Mouse (Mus musculus): ENCODE results near the gene Ssbp2. TPM values are rescaled to one million over a fixed set of nuclear protein-coding genes. Genes with fewer than 3 reads are reported as not detected.

Gene Ssbp2
- polyA plus RNA-seq, 1 experiment from 2014 or later, result 97.9 TPM

DNA sequence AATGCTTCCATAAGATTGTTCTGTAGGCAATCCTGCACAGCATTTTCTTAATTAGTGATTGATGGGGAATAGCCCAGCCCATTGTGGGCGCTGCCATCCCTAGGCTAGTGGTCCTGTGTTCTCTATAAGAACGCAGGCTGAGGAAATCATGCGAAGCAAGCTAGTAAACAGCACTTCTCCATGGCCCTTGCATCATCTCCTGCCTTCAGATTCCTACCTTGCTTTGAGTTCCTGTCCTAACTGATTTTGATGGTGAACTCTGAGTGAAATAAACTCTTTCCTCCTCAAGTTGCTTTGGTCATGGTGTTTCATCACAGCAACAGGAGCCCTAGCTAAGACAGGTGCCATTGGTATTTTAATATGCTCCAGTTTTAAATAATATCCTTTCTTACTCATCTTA, 41.7 kb downstream of the Ssbp2 start:
- Histone ChIP-seq H3K27ac (no peak overlapping the region), H3K27me3 (no peaks in the 10 kb centered on the region), H3K4me2 (no peak overlapping the region), H3K9me3 (no peaks in the 10 kb centered on the region), H3K4me1 (no peaks in the 10 kb centered on the region), H3K36me3 (no peaks in the 10 kb centered on the region), H3K9ac (no peak overlapping the region), H3K4me3 (no peak overlapping the region)
- WGBS, result 96% methylated on average over 3 of the region's 3 CpGs
- no peak for ATAC-seq (ENCODE audit: borderline replicate concordance, extremely low read depth, low FRiP score, low TSS enrichment)

DNA sequence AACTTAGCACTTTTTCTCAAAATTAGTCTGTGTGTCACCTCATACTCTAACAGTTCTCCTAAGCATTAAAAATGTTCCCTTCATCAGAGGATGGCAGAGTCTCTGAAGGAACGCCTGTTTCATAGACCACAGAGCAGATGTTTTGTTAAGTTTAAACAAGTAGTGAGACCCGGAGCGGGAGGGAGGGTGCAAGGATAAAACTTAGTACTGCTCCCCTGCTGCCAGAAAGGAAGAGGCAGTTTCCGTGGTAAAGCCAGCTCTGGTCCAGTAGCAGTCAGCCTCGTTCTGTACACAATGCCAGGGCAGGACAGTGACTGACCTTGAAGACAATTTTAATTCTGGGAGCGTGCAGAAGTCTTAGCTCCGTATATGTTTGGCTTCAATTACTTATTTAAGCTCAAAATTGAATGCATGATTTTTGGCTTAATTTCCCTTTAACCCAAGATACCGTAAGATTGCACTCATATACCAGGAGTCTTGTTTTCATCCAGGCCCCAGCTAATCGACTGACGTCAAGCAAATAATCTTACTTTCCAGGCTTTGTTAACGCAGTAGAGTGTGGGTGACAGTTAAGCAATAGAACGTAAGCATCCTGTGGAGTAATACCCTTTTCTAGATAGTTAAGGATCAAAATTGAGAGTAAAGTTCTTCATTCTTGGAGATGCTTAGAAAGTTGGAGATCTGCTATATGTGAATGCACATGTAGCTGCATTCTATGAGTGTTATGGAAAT, 42.7 kb downstream of the Ssbp2 start:
- H3K9me3 ChIP-seq, result no peaks in the 10 kb centered on the region
- no peak overlapping the region for H3K9ac ChIP-seq
- H3K4me1 ChIP-seq, result no peaks in the 10 kb centered on the region
- H3K27me3 ChIP-seq, result no peaks in the 10 kb centered on the region
- no peak overlapping the region for H3K27ac ChIP-seq
- no peak overlapping the region for H3K4me2 ChIP-seq
- ATAC-seq (ENCODE audit: borderline replicate concordance, extremely low read depth, low FRiP score, low TSS enrichment), result no peak
- no peaks in the 10 kb centered on the region for H3K36me3 ChIP-seq
- 64% methylated on average over 12 of the region's 12 CpGs for WGBS
- no peak overlapping the region for H3K4me3 ChIP-seq

DNA sequence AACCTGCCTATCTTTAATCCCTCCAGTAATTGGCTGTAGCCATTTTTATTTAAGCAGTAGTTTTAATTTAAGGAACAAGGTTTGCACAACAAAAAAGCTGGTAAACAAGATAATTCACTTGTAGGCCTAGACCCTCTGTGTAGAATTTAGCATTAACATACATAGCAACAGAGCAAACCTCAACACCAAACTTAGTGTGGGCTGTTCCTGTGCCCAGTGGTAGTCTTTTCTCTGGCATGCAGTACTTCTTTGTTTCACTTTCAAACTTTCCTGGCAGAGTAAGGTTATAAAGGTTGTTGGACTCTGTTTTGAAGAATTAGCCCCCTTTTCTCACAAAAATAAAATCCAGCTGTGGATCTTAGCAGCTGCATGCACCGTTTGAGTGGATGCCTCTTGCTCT, 48.9 kb downstream of the Ssbp2 start:
- Histone ChIP-seq H3K27me3 (no peaks in the 10 kb centered on the region), H3K36me3 (no peaks in the 10 kb centered on the region), H3K4me2 (no peak overlapping the region), H3K27ac (no peak overlapping the region), H3K4me3 (no peak overlapping the region), H3K9ac (no peak overlapping the region), H3K4me1 (no peaks in the 10 kb centered on the region), H3K9me3 (no peaks in the 10 kb centered on the region)
- no peak for ATAC-seq (ENCODE audit: borderline replicate concordance, extremely low read depth, low FRiP score, low TSS enrichment)
- 73% methylated on average over 1 of the region's 1 CpGs for WGBS

DNA sequence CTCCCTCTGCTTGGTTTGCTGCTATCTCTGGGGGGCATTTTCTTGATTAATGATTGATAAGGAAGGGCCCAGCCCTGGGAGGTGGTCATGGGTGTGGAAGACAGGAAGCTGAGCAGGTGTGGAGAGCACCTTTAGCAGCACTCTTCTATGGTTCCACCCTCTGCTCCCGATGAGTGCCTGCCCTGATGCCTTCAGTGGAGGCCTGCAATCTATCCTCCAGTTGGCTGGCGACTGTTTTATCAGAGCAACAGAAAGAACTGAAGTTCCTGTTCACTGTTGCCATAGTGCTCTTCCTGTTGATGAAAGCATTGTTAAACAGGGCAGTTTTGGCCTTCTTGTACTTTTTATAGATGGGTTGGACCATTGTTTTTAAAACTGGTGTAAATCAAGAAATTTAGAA, 49.4 kb downstream of the Ssbp2 start:
- Histone ChIP-seq H3K9ac (no peak overlapping the region), H3K4me3 (no peak overlapping the region), H3K4me1 (no peaks in the 10 kb centered on the region), H3K27ac (no peak overlapping the region), H3K9me3 (no peaks in the 10 kb centered on the region), H3K27me3 (no peaks in the 10 kb centered on the region), H3K4me2 (no peak overlapping the region), H3K36me3 (no peaks in the 10 kb centered on the region)
- 51% methylated on average over 2 of the region's 2 CpGs for WGBS
- no peak for ATAC-seq (ENCODE audit: borderline replicate concordance, extremely low read depth, low FRiP score, low TSS enrichment)

DNA sequence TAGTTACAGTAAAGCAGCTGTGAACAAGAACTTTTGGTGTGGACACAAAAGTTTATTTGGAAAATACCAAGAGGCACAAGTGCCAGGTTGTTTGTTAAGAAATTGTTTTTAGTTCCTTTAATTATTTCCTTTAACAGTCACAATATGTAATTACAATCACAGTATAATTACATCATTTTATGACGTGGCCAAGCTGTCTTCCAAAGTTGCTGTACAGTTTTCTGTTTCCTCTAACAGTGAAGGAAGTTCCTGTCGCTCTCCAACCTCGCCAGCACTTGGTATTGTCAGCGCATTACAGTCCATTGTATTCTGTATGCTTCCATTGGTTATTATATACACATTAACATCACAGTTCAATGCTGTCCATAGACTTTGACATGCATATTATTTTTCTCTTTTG, 54.9 kb downstream of the Ssbp2 start:
- no peak for ATAC-seq (ENCODE audit: borderline replicate concordance, extremely low read depth, low FRiP score, low TSS enrichment)
- Histone ChIP-seq H3K9me3 (no peaks in the 10 kb centered on the region), H3K4me1 (no peaks in the 10 kb centered on the region), H3K36me3 (no peaks in the 10 kb centered on the region), H3K4me3 (no peak overlapping the region), H3K27me3 (no peaks in the 10 kb centered on the region), H3K27ac (no peak overlapping the region), H3K4me2 (no peak overlapping the region), H3K9ac (no peak overlapping the region)
- WGBS, result 82% methylated on average over 4 of the region's 4 CpGs

DNA sequence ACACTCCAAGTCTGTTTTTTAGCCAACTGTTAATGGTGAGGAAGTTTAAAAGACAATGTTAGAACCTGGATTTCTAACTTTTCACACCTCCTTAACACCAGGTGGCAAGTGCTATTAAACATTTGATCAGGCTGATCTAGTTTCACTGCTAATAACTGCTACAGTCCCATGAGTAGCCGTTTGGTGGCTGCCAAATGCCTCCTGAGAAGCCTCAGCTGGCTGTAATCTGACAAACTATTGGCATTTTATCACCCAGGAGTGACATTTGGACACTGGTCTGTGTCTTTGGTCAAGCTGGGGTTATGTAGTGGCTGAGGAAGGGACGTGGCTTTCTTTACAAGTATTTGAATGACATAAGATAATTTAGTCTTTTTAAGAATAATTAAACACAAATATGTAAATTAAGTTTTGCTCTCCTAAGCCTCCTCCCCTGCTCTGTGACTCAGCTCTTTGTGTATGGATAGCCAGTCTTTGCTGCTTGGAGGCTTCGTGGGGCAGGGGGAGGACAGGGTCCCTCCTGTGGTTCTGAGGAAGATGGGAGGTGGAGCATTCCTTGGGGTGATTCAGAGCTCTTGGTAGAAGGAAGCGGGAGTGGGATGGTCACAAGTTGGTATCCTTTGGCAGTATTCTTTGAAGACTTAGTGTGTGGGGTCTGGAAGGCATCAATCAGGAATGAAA, 60.1 kb downstream of the Ssbp2 start:
- Histone ChIP-seq H3K36me3 (no peaks in the 10 kb centered on the region), H3K27me3 (no peaks in the 10 kb centered on the region), H3K9ac (no peak overlapping the region), H3K27ac (no peak overlapping the region), H3K4me3 (no peak overlapping the region), H3K9me3 (no peaks in the 10 kb centered on the region), H3K4me1 (no peaks in the 10 kb centered on the region), H3K4me2 (no peak overlapping the region)
- ATAC-seq (ENCODE audit: borderline replicate concordance, extremely low read depth, low FRiP score, low TSS enrichment), result no peak
- 31% methylated on average over 4 of the region's 4 CpGs for WGBS

DNA sequence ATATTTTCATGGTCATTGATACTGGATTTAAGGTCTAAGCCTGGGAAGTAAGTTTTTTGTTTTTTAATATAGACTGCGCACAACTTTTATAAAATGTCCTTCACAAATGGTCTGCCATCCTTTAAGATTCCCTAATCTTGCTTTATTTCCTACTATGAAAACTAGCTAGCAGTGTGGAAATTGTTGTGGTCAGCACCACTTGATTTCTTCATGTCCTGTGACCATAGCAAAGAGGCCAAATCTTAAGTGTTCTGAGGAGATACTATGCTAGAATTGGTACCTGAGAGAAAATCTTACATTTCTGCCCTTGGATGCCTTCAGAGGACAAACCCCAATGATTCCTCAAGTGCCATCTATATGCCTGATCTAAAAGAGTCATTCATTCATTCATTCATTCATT, 60.9 kb downstream of the Ssbp2 start:
- no peaks in the 10 kb centered on the region for H3K9me3 ChIP-seq
- no peak overlapping the region for H3K4me2 ChIP-seq
- H3K9ac ChIP-seq, result no peak overlapping the region
- no peak for ATAC-seq (ENCODE audit: borderline replicate concordance, extremely low read depth, low FRiP score, low TSS enrichment)
- H3K27me3 ChIP-seq, result no peaks in the 10 kb centered on the region
- H3K4me3 ChIP-seq, result no peak overlapping the region
- H3K27ac ChIP-seq, result no peak overlapping the region
- H3K36me3 ChIP-seq, result no peaks in the 10 kb centered on the region
- WGBS, result 100% methylated on average over 1 of the region's 1 CpGs
- no peaks in the 10 kb centered on the region for H3K4me1 ChIP-seq

DNA sequence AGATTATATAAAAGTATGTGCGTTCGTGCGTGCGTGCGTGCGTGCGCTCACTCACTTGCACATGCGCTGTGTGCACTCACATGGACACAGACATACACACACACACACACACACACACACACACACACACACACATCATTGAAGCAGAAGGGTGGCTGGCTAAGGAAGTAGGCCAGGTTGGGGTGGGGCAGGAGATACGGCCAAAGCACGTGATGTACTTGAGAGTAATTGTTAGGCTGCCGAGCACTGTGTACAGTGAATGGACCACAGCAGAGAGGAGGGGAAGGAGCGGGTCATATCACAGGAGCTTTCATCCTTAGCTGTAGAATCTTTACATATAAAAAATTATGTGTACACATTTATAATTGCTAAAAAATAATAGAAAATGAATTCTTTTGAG, 66.0 kb downstream of the Ssbp2 start:
- no peak overlapping the region for H3K27ac ChIP-seq
- H3K4me2 ChIP-seq, result no peak overlapping the region
- no peak overlapping the region for H3K9ac ChIP-seq
- H3K4me1 ChIP-seq, result no peaks in the 10 kb centered on the region
- no peaks in the 10 kb centered on the region for H3K36me3 ChIP-seq
- no peaks in the 10 kb centered on the region for H3K27me3 ChIP-seq
- no peak for ATAC-seq (ENCODE audit: borderline replicate concordance, extremely low read depth, low FRiP score, low TSS enrichment)
- no peaks in the 10 kb centered on the region for H3K9me3 ChIP-seq
- 89% methylated on average over 12 of the region's 12 CpGs for WGBS
- H3K4me3 ChIP-seq, result no peak overlapping the region

DNA sequence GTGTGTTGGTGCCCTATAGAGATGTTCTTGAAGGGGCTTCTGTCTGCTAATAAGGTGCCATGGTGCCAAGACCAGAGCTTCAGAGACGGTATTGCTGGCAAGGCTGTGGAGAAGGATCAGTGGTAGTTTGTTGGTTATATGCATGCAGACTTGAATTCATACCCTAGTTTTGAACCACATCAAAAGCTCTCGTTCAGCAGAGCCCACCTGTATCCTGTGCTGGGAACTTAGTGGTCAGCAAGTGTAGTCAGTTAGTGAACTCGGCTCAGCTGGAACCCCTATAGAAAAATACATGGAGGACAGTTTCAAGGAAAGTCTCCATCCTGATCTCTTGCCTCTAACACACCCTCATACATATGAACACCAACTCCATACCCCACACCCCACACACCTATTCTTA, 69.7 kb downstream of the Ssbp2 start:
- WGBS, result 95% methylated on average over 3 of the region's 3 CpGs

DNA sequence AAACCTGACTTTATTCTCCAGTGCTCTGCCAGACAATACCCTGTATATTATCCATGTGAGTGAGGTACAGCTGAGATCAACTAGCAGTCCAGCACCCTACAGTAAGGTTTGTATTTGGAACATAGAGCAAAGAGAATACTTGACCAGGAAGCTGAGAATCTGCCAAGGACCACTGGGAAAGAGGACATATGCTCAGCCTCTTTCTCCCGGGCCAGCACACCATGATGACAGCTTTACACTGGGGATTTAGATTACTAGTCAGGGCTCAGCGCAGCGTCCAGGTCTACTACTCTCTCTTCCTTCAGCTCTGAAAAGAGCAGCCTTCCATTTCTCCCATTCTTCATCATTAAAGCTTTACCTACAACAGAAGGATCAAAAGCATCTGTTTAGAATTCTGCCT, 76.6 kb downstream of the Ssbp2 start:
- H3K36me3 ChIP-seq, result peaks cover 7% of the 10 kb centered on the region
- no peak overlapping the region for H3K9ac ChIP-seq
- H3K27me3 ChIP-seq, result no peaks in the 10 kb centered on the region
- 85% methylated on average over 3 of the region's 3 CpGs for WGBS
- H3K4me1 ChIP-seq, result no peaks in the 10 kb centered on the region
- H3K9me3 ChIP-seq, result no peaks in the 10 kb centered on the region
- no peak overlapping the region for H3K4me2 ChIP-seq
- ATAC-seq (ENCODE audit: borderline replicate concordance, extremely low read depth, low FRiP score, low TSS enrichment), result no peak
- H3K27ac ChIP-seq, result no peak overlapping the region
- no peak overlapping the region for H3K4me3 ChIP-seq

More for the DNA sequence above, 69.7 kb downstream of the Ssbp2 start:
- Histone ChIP-seq H3K36me3 (peaks cover 7% of the 10 kb centered on the region), H3K27ac (no peak overlapping the region), H3K9me3 (no peaks in the 10 kb centered on the region), H3K27me3 (no peaks in the 10 kb centered on the region), H3K4me2 (no peak overlapping the region), H3K4me1 (no peaks in the 10 kb centered on the region), H3K4me3 (no peak overlapping the region), H3K9ac (no peak overlapping the region)
- no peak for ATAC-seq (ENCODE audit: borderline replicate concordance, extremely low read depth, low FRiP score, low TSS enrichment)

DNA sequence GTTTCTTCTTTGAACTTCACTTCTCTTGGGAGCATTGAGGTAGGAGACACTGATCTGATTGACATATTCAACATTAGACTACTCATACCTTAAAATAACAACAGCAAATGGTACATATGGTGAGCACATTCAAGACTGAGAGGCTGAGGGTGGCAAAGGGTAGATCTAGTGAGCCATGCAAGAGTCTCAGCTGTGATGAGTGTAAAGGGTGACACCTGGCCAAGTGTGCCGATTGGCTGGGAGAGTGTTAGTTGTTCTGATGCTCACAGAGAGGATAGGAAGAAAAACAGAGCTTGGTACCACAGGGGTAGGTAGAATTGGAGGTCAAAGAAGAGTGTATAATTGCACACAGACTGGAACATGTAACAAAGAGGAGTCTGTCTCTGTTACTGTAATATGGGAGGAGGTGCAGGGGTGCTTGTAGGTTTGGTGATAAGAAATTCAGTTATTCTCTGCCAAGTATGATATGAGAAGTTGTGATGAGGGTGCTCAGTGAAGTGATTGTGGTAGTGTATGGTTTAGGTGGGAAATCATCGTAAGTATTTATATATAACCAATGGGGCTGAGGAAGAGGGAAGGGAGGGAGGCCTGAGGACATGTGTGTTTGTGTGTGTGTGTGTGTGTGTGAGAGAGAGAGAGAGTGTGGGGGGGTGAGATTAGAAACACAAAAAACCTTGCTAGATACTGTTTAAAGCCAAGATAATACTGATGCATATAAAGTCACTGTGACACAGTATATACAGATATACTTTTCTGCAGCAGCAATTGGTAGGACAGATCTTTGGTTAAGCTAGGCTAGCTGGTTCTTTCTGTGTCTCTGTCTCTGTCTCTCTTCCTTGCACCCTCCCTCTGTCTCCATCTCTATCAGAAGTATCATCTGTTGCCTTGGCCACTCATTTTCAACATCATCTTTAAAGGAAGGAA, 80.3 kb downstream of the Ssbp2 start:
- no peak overlapping the region for H3K4me2 ChIP-seq
- 92% methylated on average over 2 of the region's 2 CpGs for WGBS
- no peaks in the 10 kb centered on the region for H3K27me3 ChIP-seq
- H3K27ac ChIP-seq, result no peak overlapping the region
- no peaks in the 10 kb centered on the region for H3K4me1 ChIP-seq
- H3K9me3 ChIP-seq, result no peaks in the 10 kb centered on the region
- no peak overlapping the region for H3K9ac ChIP-seq
- no peaks in the 10 kb centered on the region; the same call in 1 of the 2 replicates for H3K36me3 ChIP-seq
- H3K4me3 ChIP-seq, result no peak overlapping the region
- ATAC-seq (ENCODE audit: borderline replicate concordance, extremely low read depth, low FRiP score, low TSS enrichment), result no peak

DNA sequence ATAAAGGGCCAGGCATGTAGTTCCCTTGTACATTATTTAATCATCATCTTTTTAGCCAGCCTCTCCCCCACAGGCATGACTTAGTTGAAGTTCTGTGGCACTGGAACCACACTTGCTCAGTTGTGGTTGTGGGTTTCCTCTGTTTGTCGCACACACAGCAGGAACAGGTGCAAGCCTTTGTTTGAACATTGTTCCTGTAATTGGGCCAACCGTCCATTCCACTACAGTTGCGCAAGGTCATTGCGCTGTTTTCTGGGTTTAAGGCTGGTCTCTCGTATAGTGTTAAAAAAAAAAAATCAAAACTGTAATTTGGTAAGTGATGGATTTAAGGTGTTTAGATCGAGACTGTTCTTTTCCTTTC, 81.0 kb downstream of the Ssbp2 start:
- ATAC-seq (ENCODE audit: borderline replicate concordance, extremely low read depth, low FRiP score, low TSS enrichment), result no peak
- 85% methylated on average over 6 of the region's 6 CpGs for whole genome bisulfite sequencing

More for the DNA sequence above, 81.0 kb downstream of the Ssbp2 start:
- H3K27me3 ChIP-seq, result no peaks in the 10 kb centered on the region
- H3K27ac ChIP-seq, result no peak overlapping the region
- H3K36me3 ChIP-seq, result no peaks in the 10 kb centered on the region; the same call in 1 of the 2 replicates
- no peak overlapping the region for H3K4me2 ChIP-seq
- H3K4me1 ChIP-seq, result no peaks in the 10 kb centered on the region
- no peak overlapping the region for H3K4me3 ChIP-seq
- no peaks in the 10 kb centered on the region for H3K9me3 ChIP-seq
- H3K9ac ChIP-seq, result no peak overlapping the region
